Mouse (Mus musculus) stomach, postnatal 0 days (tissue): ENCODE data around the gene Vinac1. TPM values are rescaled to one million over a fixed set of nuclear protein-coding genes. Genes with fewer than 3 reads are reported as not detected.

Experiments used
- ATAC-seq: fragments of 200-750 bp; cut with Nextera tagmentation; 2 replicates; pipeline ENCODE4 v1.8.0; 2017; ENCODE audit not compliant: low FRiP score, low TSS enrichment
- DNase-seq: peaks from one replicate; pipeline ENCODE4 v3.0.0-alpha.2; 2016; ENCODE audit warnings: low spot score
- H3K27ac ChIP-seq: fragments of 300-500 bp; sonication (generic); replicated peaks from 2 replicates; pipeline ENCODE4 v1.5.1; 2014; ENCODE audit warnings: mild to moderate bottlenecking, control low read depth
- H3K27me3 ChIP-seq: fragments of 300-500 bp; sonication (generic); 2 replicates; pipeline ENCODE4 v1.6.1; 2014; ENCODE audit warnings: low read length; ENCODE audit not compliant: control insufficient read depth, insufficient read depth
- H3K36me3 ChIP-seq: fragments of 300-500 bp; sonication (generic); 2 replicates; pipeline ENCODE4 v1.6.1; 2014; ENCODE audit warnings: low read length, mixed read lengths; ENCODE audit not compliant: control insufficient read depth, insufficient read depth
- H3K4me1 ChIP-seq: fragments of 300-500 bp; sonication (generic); replicated peaks from 2 replicates; pipeline ENCODE4 v1.6.1; 2014; ENCODE audit warnings: antibody characterized with exemption; ENCODE audit not compliant: control insufficient read depth, insufficient read depth
- H3K4me2 ChIP-seq: fragments of 300-500 bp; sonication (generic); replicated peaks from 2 replicates; pipeline ENCODE4 v1.6.1; 2014; ENCODE audit warnings: low read depth, mild to moderate bottlenecking, control low read depth, moderate library complexity
- H3K4me3 ChIP-seq: fragments of 300-500 bp; sonication (generic); 2 replicates; pipeline ENCODE4 v1.5.1; 2014; ENCODE audit warnings: low read depth, low read length, control low read depth
- H3K9ac ChIP-seq: fragments of 300-500 bp; sonication (generic); 2 replicates; pipeline ENCODE4 v1.6.1; 2014; ENCODE audit warnings: mild to moderate bottlenecking, low read length, control low read depth, mixed read lengths
- H3K9me3 ChIP-seq: fragments of 300-500 bp; sonication (generic); 2 replicates; pipeline ENCODE4 v1.6.1; 2016; ENCODE audit warnings: low read length; ENCODE audit not compliant: control insufficient read depth
- CTCF ChIP-seq: IDR thresholded peaks from 2 replicates; pipeline ENCODE4 v1.5.1; 2016; ENCODE audit warnings: antibody characterized with exemption, low read depth, mild to moderate bottlenecking, moderate library complexity
- EP300 ChIP-seq: optimal IDR thresholded peaks from 2 replicates; pipeline ENCODE3; 2016; ENCODE audit warnings: antibody characterized with exemption
- WGBS: fragments of 180-500 bp; shearing (Covaris S2); extraction: QIAGEN DNeasy Blood & Tissue Kit; methylation state at CpG from one replicate; pipeline ENCODE4 v1.1.7; 2014; 5-methylcytosine and 5-hydroxymethylcytosine counted together
- polyA plus RNA-seq: library from polyadenylated mRNA; unstranded; fragments of >200 nt; fragmentation: Nextera tagmentation; extraction: Ambion mirVana; gene quantifications from 2 replicates; pipeline ENCODE4 v1.2.1, GENCODE M21; 2015

The Vinac1 gene
- 0.16 and 0.22 TPM in 2 replicates for polyA plus RNA-seq

DNA sequence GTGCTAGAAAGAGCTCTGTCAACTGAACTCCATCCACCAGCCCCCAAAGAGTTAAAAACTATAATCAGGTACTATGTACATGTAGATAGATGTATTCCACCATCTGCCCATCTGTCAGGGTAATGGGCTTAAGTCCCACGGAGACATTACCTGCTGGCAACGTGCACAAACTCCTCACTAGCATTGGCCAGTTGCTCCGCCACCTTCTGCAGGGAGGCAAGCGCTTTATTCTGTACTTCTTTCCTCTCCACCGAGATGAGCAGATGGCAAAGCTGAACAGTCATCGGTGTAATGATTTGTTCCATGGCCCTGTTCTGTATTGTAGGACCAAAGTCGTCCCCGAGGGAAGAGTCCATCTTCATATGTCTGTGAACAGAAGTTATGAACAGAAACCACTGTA is at the start of gene Vinac1:
TSS of gene Vinac1 (minus strand) at position 362 of the 400 bp plus-strand sequence.
- no peak within 1 kb of the TSS for H3K9ac ChIP-seq
- H3K27ac ChIP-seq, result no peak within 1 kb of the TSS

DNA sequence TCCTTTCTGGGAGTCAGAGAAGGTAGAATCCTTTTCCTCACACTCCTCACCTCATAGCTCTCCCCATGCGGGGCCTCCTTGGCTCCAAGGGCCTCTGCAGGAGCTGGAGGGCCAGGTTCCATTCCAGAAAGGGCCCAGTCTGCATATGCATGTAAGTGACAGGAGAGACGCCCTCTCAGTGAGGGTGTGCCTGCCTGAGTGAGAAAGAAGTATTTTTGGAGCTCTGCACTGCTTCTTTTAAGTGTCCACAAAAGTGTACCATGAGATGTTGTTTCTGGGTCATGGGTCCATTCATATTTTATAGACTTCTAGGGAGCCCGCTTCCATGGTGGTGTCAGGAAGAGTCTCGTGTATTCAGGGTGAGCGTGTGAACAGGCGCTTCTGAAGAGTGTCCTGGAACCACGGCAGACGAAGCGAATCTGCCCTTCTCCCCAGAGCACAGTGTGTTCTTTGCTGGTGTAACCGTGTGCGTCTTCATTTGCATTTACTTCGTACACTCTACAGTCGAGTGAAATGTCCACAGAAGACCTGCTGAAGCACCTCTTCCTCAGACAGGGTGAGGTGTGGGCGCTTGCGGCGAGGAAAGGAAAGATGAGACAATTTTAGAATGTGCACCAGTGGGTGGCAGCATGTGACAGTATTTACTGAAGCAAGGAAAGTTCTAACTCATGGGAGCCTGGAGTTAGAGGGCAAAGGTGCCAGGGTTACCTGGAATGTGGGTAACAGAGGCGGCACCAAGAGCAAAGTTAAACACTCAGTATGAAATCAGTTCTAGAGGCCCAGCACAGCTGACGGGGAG is 46.2 kb upstream of the Vinac1 start:
- Histone ChIP-seq H3K4me2 (no peak overlapping the region), H3K4me1 (no peaks in the 10 kb centered on the region), H3K9ac (no peak overlapping the region), H3K36me3 (peaks cover 4% of the 10 kb centered on the region; the same call in 1 of the 2 replicates), H3K27me3 (no peaks in the 10 kb centered on the region), H3K27ac (no peak overlapping the region), H3K4me3 (no peak overlapping the region), H3K9me3 (no peaks in the 10 kb centered on the region)
- DNase-seq (peak; percentile 43), ATAC-seq (peak; percentile 69)
- WGBS, result 79% methylated on average over 18 of the region's 18 CpGs
- TF ChIP-seq CTCF (peak; percentile 35), EP300 (no peak)

More for the DNA sequence above, at the start of gene Vinac1:
- ATAC-seq, result no peak
- H3K27me3 ChIP-seq, result no peaks in the 10 kb centered on the region
- H3K4me1 ChIP-seq, result no peaks in the 10 kb centered on the region
- no peak within 1 kb of the TSS for H3K4me3 ChIP-seq
- no peak for TF ChIP-seq EP300
- no peak for TF ChIP-seq CTCF
- no peaks in the 10 kb centered on the region for H3K9me3 ChIP-seq
- no peak within 1 kb of the TSS for H3K4me2 ChIP-seq
- no peak for DNase-seq
- WGBS, result 84% methylated on average over 8 of the region's 8 CpGs
- H3K36me3 ChIP-seq, result no peaks in the 10 kb centered on the region

DNA sequence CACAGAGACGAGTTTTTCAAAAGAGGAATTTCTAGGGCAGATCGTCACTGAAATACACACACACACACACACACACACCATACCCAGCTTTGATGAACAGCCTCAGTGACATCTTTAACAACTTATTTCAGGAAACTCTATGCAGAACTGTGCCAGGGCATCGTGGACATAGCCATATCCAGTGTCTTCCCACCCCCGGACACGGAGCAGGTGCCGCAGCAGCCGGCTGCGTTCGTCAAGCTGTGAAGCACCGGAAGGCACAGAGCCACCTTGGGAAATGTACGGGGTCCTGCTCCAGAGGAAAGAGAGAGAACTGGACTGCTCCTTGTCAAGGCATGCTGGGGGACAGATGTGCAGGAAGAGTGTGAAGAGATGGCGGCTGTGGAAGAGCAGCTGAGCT is 44.8 kb upstream of the Vinac1 start:
- H3K36me3 ChIP-seq, result peaks cover 4% of the 10 kb centered on the region; the same call in 1 of the 2 replicates
- H3K27me3 ChIP-seq, result no peaks in the 10 kb centered on the region
- no peak overlapping the region for H3K27ac ChIP-seq
- H3K9ac ChIP-seq, result no peak overlapping the region
- DNase-seq, result no peak
- H3K4me3 ChIP-seq, result no peak overlapping the region
- ATAC-seq, result no peak
- H3K9me3 ChIP-seq, result no peaks in the 10 kb centered on the region
- no peak overlapping the region for H3K4me2 ChIP-seq
- TF ChIP-seq EP300 (no peak), CTCF (no peak)
- 91% methylated on average over 12 of the region's 12 CpGs for WGBS
- H3K4me1 ChIP-seq, result no peaks in the 10 kb centered on the region

DNA sequence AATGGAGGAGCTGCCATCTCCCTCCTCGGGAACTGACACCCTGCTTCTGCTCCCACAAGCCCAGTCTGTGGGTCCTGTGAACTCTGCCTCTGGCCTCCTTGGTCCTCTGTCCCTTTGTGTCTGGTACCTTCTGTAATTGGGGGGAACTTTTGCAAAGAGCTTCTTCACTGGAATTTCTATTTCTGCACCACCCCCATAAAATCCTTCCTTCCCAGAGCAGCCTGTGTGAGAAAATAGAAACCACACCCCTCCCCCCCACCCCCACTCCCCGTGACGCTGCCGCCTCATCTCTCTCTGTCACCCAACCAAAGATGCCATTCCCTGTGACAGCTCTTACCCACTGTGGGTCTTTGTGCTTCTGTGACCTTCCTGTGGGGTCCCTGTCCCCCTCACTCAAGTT is 42.4 kb upstream of the Vinac1 start:
- DNase-seq, result no peak
- Histone ChIP-seq H3K4me1 (no peaks in the 10 kb centered on the region), H3K9me3 (no peaks in the 10 kb centered on the region), H3K4me3 (no peak overlapping the region), H3K9ac (no peak overlapping the region), H3K27ac (no peak overlapping the region), H3K27me3 (no peaks in the 10 kb centered on the region), H3K36me3 (peaks cover 4% of the 10 kb centered on the region; the same call in 1 of the 2 replicates), H3K4me2 (no peak overlapping the region)
- TF ChIP-seq EP300, result no peak
- TF ChIP-seq CTCF, result no peak
- 63% methylated on average over 4 of the region's 4 CpGs for WGBS
- ATAC-seq, result no peak

DNA sequence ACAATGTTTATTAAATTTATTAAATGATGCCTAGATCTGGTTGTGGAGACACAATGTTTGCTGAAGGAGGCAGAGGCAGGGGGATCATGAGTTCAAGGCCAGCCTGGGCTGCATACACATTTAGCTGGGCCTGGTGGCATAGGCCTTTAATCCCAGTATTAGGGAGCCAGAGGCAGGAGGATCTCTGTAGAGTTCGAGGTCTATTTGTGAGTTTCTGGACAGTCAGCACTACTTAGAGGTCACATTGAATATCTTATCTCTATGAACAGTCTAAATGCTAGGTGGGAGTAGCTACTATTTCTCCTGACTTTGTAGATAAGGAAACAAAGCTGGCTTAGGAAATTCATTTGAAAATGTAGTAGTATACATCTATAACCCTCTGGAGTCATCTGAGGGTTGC is 39.5 kb upstream of the Vinac1 start:
- TF ChIP-seq CTCF, result no peak
- TF ChIP-seq EP300, result no peak
- Histone ChIP-seq H3K4me1 (no peaks in the 10 kb centered on the region), H3K9ac (no peak overlapping the region), H3K27me3 (no peaks in the 10 kb centered on the region), H3K27ac (no peak overlapping the region), H3K36me3 (no peaks in the 10 kb centered on the region; the same call in 1 of the 2 replicates), H3K4me3 (no peak overlapping the region), H3K4me2 (no peak overlapping the region), H3K9me3 (no peaks in the 10 kb centered on the region)
- ATAC-seq (no peak), DNase-seq (no peak)
- WGBS, result 91% methylated on average over 1 of the region's 1 CpGs

DNA sequence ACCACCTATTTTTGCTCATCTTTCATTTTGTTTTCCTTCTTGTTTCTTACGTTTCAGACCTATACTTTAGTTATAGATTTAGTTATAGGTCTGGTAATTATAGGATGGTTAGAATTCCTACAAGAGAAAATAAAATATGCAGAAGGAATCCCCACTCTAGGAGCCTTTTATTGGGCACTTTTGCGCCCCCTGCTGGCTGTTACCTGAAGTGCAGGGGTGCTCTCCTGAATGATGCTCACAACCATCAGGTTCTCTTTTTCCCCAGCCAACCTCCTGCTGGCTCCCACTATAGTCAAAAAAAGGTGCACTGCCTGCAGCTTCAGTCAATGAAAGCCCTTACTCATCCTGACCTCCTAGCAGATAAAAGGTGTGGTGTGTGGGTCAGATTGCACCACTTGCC is 37.0 kb upstream of the Vinac1 start:
- ATAC-seq (no peak), DNase-seq (no peak)
- no peaks in the 10 kb centered on the region; the same call in 1 of the 2 replicates for H3K36me3 ChIP-seq
- no peaks in the 10 kb centered on the region for H3K4me1 ChIP-seq
- H3K4me2 ChIP-seq, result no peak overlapping the region
- WGBS, result 53% methylated on average over 2 of the region's 2 CpGs
- H3K27ac ChIP-seq, result no peak overlapping the region
- no peaks in the 10 kb centered on the region for H3K27me3 ChIP-seq
- H3K9me3 ChIP-seq, result no peaks in the 10 kb centered on the region
- H3K4me3 ChIP-seq, result no peak overlapping the region
- TF ChIP-seq CTCF (peak; percentile 74), EP300 (no peak)
- no peak overlapping the region for H3K9ac ChIP-seq
